Mouse (Mus musculus) heart, embryonic 12.5 days (tissue): Measurements from ENCODE around the gene Acadvl. TPM values are rescaled to one million over a fixed set of nuclear protein-coding genes. Genes with fewer than 3 reads are reported as not detected.

Experiments
- ATAC-seq: fragments of 200-750 bp; cut with Nextera tagmentation; 2 replicates; pipeline ENCODE4 v1.8.0; 2017; ENCODE audit warnings: moderate TSS enrichment, moderate library complexity; ENCODE audit not compliant: insufficient number of reproducible peaks, low FRiP score
- H3K27ac ChIP-seq: fragments of 300-500 bp; sonication (generic); 2 replicates; pipeline ENCODE4 v1.5.1; 2016; ENCODE audit warnings: mild to moderate bottlenecking, moderate library complexity; ENCODE audit not compliant: poor library complexity, severe bottlenecking
- H3K27me3 ChIP-seq: fragments of 300-500 bp; sonication (generic); replicated peaks from 2 replicates; pipeline ENCODE4 v1.6.1; 2016; ENCODE audit warnings: mild to moderate bottlenecking, moderate library complexity
- H3K36me3 ChIP-seq: fragments of 300-500 bp; sonication (generic); 2 replicates; pipeline ENCODE4 v1.6.1; 2016; ENCODE audit warnings: mild to moderate bottlenecking, moderate library complexity
- H3K4me1 ChIP-seq: fragments of 300-500 bp; sonication (generic); replicated peaks from 2 replicates; pipeline ENCODE4 v1.6.1; 2016; ENCODE audit warnings: mild to moderate bottlenecking
- H3K4me2 ChIP-seq: fragments of 300-500 bp; sonication (generic); 2 replicates; pipeline ENCODE4 v1.6.1; 2016; ENCODE audit warnings: mild to moderate bottlenecking, moderate library complexity
- H3K4me3 ChIP-seq: fragments of 300-500 bp; sonication (generic); 2 replicates; pipeline ENCODE4 v1.5.1; 2016; ENCODE audit warnings: mild to moderate bottlenecking
- H3K9ac ChIP-seq: fragments of 300-500 bp; sonication (generic); 2 replicates; pipeline ENCODE4 v1.6.1; 2016; ENCODE audit warnings: mild to moderate bottlenecking, moderate library complexity
- H3K9me3 ChIP-seq: fragments of 300-500 bp; sonication (generic); replicated peaks from 2 replicates; pipeline ENCODE4 v1.6.1; 2016; ENCODE audit warnings: mild to moderate bottlenecking, moderate library complexity
- WGBS: fragments of 180-500 bp; shearing (Covaris S2); methylation state at CpG from one replicate; pipeline ENCODE4 v1.1.7; 2016; 5-methylcytosine and 5-hydroxymethylcytosine counted together
- polyA plus RNA-seq: library from polyadenylated mRNA; unstranded; fragments of >200 nt; fragmentation: Nextera tagmentation; extraction: Ambion mirVana; gene quantifications from 2 replicates; pipeline ENCODE4 v1.2.1, GENCODE M21; 2016

Gene Acadvl
- polyA plus RNA-seq, 1 experiment from 2014 or later = 126 TPM

- Histone ChIP-seq H3K9me3 (no peaks in the 10 kb centered on the region), H3K4me3 (no peak overlapping the region), H3K9ac (no peak overlapping the region), H3K4me1 (peaks cover 4% of the 10 kb centered on the region), H3K27me3 (no peaks in the 10 kb centered on the region), H3K27ac (no peak overlapping the region), H3K4me2 (no peak overlapping the region), H3K36me3 (peaks cover 77% of the 10 kb centered on the region)
- ATAC-seq = no peak
- WGBS = 92% methylated on average over 2 of the region's 2 CpGs
Measured at GRCm38 (mm10) chr11:69974907-69975306, 40.3 kb downstream of the Acadvl start.

- Histone ChIP-seq H3K4me1 (peaks cover 13% of the 10 kb centered on the region), H3K27ac (no peak overlapping the region), H3K36me3 (peaks cover 73% of the 10 kb centered on the region), H3K9ac (no peak overlapping the region), H3K27me3 (peaks cover 26% of the 10 kb centered on the region), H3K4me2 (no peak overlapping the region), H3K9me3 (no peaks in the 10 kb centered on the region), H3K4me3 (no peak overlapping the region)
- 78% methylated on average over 3 of the region's 3 CpGs for WGBS
- no peak for ATAC-seq
Measured at GRCm38 (mm10) chr11:69970775-69971174, 44.4 kb downstream of the Acadvl start.

DNA sequence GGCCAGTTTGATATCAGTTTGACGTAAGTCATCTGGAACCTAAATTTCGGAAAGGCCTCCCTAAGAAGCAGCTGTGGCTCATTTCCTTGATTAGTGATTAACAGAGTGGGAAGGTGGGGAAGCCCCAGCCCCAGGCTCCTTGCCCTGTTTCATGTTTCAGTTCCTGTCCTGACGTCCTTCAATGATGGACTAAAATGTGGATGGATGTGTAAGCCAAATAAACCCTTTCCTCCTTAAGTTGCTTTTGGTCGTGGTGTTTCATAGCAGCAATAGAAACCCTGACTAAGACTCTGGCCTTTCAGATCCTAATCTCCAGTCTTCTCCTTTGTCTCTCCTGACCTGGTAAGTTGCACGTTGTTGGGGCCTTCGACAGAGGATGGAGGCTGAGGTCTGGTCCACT is 45.0 kb downstream of the Acadvl start:
- Histone ChIP-seq H3K9me3 (no peaks in the 10 kb centered on the region), H3K27ac (no peak overlapping the region), H3K4me1 (peaks cover 17% of the 10 kb centered on the region), H3K36me3 (peaks cover 67% of the 10 kb centered on the region), H3K4me2 (no peak overlapping the region), H3K9ac (no peak overlapping the region), H3K27me3 (peaks cover 30% of the 10 kb centered on the region), H3K4me3 (no peak overlapping the region)
- no peak for ATAC-seq
- 83% methylated on average over 6 of the region's 6 CpGs for WGBS

DNA sequence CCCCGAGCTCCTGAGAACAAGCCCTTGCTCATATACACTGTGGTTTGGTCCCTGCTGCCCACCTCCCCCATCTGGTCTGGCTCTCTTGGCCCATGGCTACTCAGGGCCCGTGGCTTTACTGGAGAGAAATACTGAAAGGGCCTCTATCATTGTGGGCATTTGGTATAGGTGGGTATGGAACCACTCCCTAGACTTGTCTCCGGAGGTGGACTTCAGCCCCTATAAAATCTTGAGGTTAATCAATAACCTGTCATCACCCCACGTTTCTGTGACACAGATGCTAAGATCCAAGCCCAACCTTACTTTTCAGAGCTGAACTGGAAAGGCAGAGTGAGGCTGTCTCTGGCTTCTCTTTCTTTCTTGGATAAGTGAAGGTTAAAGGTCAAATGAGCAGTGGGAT is 46.4 kb downstream of the Acadvl start:
- 80% methylated on average over 4 of the region's 4 CpGs for WGBS
- H3K27me3 ChIP-seq = peaks cover 44% of the 10 kb centered on the region
- H3K9me3 ChIP-seq = no peaks in the 10 kb centered on the region
- ATAC-seq = no peak
- no peak overlapping the region for H3K4me2 ChIP-seq
- no peak overlapping the region for H3K9ac ChIP-seq
- H3K36me3 ChIP-seq = peaks cover 53% of the 10 kb centered on the region
- no peak overlapping the region for H3K27ac ChIP-seq
- H3K4me1 ChIP-seq = peaks cover 18% of the 10 kb centered on the region
- no peak overlapping the region for H3K4me3 ChIP-seq

DNA sequence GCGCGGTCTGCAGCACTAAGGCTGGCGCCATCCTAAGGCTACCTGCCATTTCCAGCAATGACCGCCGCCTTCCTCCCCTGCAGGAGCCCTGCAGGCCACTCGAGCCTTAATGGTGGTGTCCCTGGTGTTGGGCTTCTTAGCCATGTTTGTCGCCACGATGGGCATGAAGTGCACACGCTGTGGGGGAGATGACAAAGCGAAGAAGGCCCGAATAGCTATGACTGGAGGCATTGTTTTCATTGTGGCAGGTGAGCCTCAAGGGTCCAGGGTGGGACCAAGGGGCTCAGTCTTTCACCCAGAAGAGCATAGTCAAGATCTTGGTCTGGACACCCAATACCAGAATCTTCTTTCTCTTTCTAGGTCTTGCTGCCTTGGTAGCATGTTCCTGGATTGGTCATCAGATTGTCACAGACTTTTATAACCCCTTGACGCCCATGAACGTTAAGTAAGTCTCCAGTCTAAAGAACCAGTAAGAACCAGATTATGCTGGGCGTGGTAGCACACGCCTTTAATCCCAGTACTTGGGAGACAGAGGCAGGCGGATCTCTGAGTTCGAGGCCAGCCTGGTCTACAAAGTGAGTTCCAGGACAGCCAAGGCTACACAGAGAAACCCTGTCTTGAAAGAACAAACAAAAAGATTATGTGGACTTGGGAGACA is 48.2 kb downstream of the Acadvl start:
- peaks cover 61% of the 10 kb centered on the region for H3K27me3 ChIP-seq
- WGBS = 34% methylated on average over 17 of the region's 17 CpGs

DNA sequence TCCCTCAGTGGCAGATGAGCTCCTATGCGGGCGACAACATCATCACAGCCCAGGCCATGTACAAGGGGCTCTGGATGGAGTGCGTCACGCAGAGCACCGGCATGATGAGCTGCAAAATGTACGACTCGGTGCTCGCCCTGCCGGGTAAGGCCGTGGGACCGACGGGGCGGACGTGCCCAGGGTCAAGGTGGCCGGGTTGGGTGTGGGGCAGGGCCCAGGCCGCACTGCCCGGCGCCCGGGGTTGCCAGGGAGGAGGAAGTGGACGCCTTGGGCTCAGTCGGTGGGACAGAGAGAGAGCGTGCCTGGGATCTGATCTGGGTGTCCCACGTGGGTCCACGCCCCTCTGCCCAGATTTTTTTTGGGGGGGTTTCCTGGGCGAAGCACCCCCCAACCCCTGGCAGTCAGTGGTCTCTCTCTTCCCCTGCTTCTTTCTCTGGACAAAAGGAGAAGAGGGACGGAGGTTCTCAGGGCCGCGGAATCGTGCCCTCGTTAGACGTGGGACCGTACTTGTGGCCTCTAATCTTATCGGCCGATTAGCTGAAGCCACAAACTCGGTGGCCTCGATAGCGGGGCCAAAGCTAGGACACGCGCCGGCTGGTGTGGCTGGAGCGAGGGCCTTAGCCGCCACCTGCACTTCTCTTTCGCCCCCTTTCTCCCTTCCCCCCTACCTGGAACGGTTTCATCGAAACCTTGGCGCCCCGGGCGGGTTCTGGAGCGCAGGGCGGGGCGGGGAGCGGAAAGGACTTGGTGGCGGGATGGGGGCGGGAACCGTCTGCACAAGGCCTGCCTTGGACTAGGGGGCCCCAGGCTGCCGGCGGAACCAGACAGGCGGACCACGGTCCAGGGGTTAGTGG is 49.0 kb downstream of the Acadvl start:
- ATAC-seq = peak; percentile 58; the same call in 1 of the 2 replicates
- Histone ChIP-seq H3K36me3 (peaks cover 31% of the 10 kb centered on the region), H3K4me1 (peaks cover 18% of the 10 kb centered on the region), H3K9ac (peak overlapping the region; percentile 64), H3K4me2 (peak overlapping the region; percentile 76), H3K27me3 (peaks cover 68% of the 10 kb centered on the region), H3K9me3 (no peaks in the 10 kb centered on the region), H3K4me3 (peak overlapping the region; percentile 49), H3K27ac (no peak overlapping the region)
- 1% methylated on average over 59 of the region's 59 CpGs for WGBS

More for the DNA sequence above, 48.2 kb downstream of the Acadvl start:
- ATAC-seq = no peak
- Histone ChIP-seq H3K9ac (peak overlapping the region; percentile 64), H3K4me2 (peak overlapping the region; percentile 76), H3K4me3 (peak overlapping the region; percentile 49), H3K36me3 (peaks cover 36% of the 10 kb centered on the region), H3K27ac (no peak overlapping the region), H3K4me1 (peaks cover 18% of the 10 kb centered on the region), H3K9me3 (no peaks in the 10 kb centered on the region)

GRCm38 (mm10) chr11:69965271-69966005 is 49.8 kb downstream of the Acadvl start:
- Histone ChIP-seq H3K4me3 (peak overlapping the region; percentile 49), H3K27ac (no peak overlapping the region), H3K4me2 (peak overlapping the region; percentile 76), H3K4me1 (peaks cover 18% of the 10 kb centered on the region), H3K36me3 (peaks cover 27% of the 10 kb centered on the region), H3K9me3 (no peaks in the 10 kb centered on the region), H3K9ac (peak overlapping the region; percentile 64; the same call in 1 of the 2 replicates), H3K27me3 (peaks cover 68% of the 10 kb centered on the region)
- no peak for ATAC-seq
- WGBS = 3% methylated on average over 49 of the region's 49 CpGs

- H3K4me2 ChIP-seq = peak within 1 kb of the TSS; percentile 76
Measured at GRCm38 (mm10) chr11:69964650-69965270, 50.5 kb downstream of the Acadvl start, which contains the start of gene Cldn7. TSS of gene Cldn7 (plus strand) at chr11:69964779.

DNA sequence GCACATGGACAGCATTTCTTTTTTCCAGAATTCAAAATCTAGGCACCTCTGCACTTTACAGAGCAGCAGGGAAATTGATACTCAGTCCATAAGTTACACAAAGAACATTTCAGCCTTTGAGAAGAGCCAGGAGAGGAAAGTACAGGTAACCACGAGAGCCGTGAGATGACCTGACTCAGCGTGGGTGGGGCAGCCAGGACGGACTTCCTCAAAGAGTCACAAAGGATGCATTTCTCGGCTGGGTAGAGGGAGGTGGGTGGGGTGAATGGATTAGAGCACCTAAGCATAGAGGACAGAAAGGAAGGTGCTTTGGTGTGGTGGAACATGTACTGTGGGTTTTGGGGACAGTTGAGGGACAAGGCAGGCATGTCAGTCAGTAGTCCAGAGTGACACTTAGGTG is 53.4 kb downstream of the Acadvl start:
- Histone ChIP-seq H3K4me2 (no peak overlapping the region), H3K4me1 (peaks cover 16% of the 10 kb centered on the region), H3K27me3 (peaks cover 59% of the 10 kb centered on the region), H3K9ac (no peak overlapping the region), H3K4me3 (no peak overlapping the region), H3K36me3 (no peaks in the 10 kb centered on the region), H3K9me3 (no peaks in the 10 kb centered on the region), H3K27ac (no peak overlapping the region)
- 43% methylated on average over 5 of the region's 5 CpGs for WGBS
- no peak for ATAC-seq

More at GRCm38 (mm10) chr11:69964650-69965270, 50.5 kb downstream of the Acadvl start, which contains the start of gene Cldn7:
- H3K36me3 ChIP-seq = peaks cover 21% of the 10 kb centered on the region
- no peak within 1 kb of the TSS for H3K27ac ChIP-seq
- ATAC-seq = no peak
- H3K4me1 ChIP-seq = peaks cover 18% of the 10 kb centered on the region
- 10% methylated on average over 24 of the region's 24 CpGs for WGBS
- peak within 1 kb of the TSS; percentile 49 for H3K4me3 ChIP-seq
- H3K9ac ChIP-seq = no peak within 1 kb of the TSS
- H3K9me3 ChIP-seq = no peaks in the 10 kb centered on the region
- H3K27me3 ChIP-seq = peaks cover 68% of the 10 kb centered on the region

DNA sequence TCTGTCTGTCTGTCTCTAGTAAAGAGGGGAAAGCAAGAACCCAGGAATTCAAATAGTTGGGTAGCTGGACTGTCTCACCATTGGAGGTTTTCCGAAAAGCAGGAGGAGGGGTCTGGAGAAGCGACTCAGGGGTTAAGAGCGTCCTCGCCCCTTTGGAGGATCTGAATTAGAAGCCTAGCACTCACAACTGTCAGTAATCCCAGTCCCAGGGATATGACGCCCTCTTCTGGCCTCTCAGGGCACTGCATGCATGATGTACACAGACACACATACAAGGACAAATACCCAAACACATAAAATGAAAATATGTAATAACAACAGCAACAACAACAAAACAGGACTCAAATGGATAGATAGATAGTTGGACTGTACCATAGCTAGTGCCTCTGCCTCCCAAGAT is 54.6 kb downstream of the Acadvl start:
- Histone ChIP-seq H3K36me3 (no peaks in the 10 kb centered on the region), H3K27me3 (peaks cover 50% of the 10 kb centered on the region), H3K4me2 (no peak overlapping the region), H3K9me3 (no peaks in the 10 kb centered on the region), H3K27ac (no peak overlapping the region), H3K4me1 (peaks cover 4% of the 10 kb centered on the region), H3K9ac (no peak overlapping the region), H3K4me3 (no peak overlapping the region)
- 27% methylated on average over 5 of the region's 5 CpGs for WGBS
- ATAC-seq = no peak
